Mouse (Mus musculus) left cerebral cortex, adult 8-10 months (tissue): ENCODE results near the gene Appl1. TPM values are rescaled to one million over a fixed set of nuclear protein-coding genes. Genes with fewer than 3 reads are reported as not detected.
A peak's percentile ranks its signal among the peaks of the same experiment; 100 is the strongest.
"Not testable (repeated sequence)": the region's sequence is repeated elsewhere in the genome, so short reads cannot be mapped to it uniquely, and the experiment has no call there.

Experiments used
- DNase-seq, 2 experiments: peaks; one replicate each; pipeline ENCODE4 v3.0.0; 2022; ENCODE audit warnings: low spot score in 2 of 2
- total RNA-seq, 4 experiments: library from RNA; stranded (reverse); gene quantifications; 2 replicates each; pipeline ENCODE4 v1.2.4; 2022

Gene Appl1
- total RNA-seq, 4 experiments from 2014 or later = 53.5 to 69.9 (median 65.8) TPM

DNA sequence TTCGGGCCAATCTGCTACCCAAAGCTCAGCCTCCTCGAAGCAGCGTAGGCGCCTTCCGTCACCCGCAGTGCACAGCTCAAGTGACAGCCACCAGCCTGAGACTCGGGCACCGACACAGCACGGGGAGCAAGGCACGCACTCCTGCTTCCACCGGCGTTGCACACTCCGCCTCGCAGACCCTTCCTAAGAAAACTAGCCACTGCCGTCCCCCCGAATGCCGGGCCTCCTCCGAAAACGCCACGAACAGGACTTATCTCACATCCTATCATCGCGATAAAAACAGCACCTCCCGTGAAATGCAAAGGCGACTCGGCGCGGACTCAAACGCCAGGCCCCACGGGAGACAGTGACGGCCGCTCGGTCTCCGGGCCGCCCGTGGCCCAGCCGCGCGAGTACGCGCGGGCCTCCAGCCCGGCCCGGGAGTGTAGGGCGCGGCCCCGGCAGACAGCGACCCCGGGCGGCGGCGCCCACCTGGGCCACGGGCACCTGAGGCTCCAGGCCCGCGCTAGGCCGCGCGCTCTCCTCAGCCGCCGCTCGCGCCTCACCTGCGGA is 1.1 kb downstream of the Appl1 start:
- peak; percentile 47 to 57 for DNase-seq

DNA sequence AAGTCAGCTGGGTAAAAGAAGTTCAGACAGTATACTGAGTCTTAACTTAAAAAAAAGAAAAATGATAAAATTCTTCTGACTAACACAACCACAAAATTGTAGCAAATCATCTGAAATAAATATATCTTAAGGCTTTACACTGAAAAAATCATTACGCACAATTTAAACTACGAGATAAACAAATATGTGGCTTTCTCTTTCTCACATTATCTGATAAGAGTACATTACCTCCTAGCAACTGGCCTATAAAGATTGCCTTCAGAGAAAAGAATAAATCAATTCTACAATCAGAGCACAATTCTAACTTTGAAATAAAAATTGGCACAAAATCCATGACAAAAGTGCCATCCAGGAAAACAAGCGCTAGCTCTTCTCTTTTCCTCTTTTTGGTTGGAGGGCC is 1.9 kb downstream of the Appl1 start:
- no peak for DNase-seq

DNA sequence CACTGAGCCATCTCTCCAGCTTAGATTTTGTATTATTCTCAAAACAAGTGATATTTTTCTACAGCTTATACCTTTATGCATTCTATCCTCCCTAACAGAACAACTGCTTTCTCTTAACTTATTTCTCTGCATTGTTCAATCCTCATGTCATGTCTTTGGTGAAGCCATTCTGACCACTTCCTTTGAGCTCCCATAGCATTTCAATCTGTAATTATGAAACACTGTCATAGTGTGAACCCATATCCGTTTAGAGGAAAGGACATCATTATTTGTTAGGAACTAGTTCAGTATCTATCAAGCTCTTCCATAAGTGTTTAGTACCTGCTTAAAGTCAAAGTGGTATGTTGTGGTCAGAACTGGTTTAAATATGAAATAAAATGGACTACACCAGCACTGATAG is 10.5 kb downstream of the Appl1 start:
- no peak for DNase-seq

DNA sequence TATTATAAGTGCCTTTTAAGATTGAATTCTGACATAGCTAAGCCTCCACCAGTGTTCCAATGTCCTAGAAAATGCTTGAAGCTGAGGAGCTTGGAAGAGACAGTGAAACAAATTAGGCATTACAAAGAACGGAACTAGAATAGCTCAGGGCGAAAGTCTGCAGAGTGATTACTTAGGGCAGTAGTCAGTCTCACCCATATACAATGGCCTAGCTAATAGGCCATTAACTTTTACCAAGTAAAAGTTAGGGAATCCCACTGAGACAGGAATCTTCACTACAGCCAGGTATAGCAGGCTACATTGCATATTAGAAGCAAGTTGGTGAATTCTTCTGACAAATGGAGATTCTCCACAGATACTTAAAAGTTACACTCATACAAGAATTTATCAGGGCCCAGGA is 14.9 kb downstream of the Appl1 start:
- DNase-seq = not testable (repeated sequence)

DNA sequence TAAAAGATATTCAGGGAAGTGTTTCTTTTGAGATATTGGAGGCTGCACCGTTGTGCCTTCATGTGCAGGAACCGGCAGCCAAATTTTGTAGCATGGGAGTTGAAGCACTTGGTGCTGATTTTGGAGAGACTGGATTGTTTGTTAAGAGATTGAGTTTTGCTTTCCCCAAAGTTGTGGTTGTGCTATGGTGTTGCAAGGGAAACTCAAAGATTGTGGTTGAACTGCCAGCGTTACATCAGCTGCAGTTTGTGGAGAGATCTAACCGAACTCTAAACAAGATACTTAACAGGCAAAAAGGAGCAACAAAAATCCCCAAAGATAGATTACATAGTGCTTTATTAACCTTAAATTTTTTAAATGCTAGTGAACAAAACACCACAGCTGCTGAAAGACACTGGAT is 35.5 kb downstream of the Appl1 start:
- DNase-seq = no peak

DNA sequence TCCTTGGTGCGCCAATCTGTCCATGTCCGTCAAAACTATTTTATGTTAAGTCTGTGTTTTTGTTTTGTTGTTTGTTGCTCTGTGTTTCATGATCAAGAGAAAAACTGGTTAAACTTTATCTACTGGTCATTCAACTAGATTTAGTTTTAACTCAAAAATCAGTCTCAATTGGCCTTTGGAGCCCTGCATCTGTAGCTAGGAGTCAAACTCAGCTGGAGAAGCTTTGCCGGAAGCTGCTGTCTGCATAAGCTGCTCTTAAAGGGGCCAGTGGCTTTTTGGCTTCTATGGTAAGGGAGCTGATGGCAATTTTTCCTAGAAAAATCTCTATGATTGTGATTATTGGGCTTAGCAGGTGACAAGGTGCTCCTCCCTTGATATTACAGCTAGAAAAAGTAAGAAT is 36.1 kb downstream of the Appl1 start:
- no peak for DNase-seq

DNA sequence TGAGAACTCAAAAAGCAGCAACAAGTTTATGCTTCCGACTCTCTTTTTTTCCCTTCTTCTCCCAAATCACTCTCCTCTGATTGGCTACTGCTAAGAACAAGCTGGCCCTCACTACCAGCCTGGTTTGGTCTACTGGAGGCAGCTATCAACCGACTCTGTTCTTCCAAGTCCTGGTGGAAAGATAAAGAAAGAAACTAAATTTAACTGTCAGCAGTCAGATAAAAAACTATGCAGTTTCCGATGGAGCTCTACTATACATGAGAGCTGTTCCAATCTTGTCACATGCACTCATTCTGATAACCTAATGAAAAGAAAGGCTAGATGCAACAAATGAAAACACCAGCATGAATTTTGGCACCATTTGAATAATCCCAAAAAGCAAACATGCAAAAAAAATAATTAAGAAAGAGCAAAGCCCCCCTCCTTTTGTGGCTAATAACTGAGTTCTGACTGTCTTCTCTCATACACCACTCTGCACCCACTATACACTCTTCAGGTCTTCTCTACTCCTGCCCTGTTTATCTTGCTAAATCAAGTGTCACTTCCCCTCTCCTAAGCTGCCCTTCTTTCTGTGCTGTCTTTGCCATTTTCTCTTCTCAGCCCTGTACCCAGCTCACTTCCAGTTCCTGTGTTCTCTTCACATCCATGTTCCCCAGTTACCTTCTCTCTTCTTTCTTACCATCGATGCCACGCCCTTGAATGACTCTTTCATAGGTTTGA is 47.2 kb downstream of the Appl1 start:
- no peak for DNase-seq

DNA sequence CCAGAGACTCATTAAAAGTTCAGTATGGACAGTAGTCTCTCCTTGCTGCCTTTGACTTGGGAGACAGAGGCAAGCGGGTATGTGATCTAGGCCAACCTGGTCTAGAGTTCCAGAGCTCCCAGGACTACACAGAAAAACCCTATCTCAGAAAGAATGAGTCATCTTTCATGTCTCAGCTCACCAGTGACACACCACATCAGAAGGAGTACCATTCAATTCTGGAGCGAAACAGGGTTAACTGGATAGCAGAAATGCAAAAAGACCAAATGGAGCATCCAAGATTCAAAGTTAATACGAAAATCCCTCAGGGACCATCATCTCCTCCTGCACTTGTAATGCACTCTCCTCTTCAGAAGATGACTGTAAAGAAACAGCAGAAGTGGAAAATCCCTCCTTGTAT is 51.7 kb downstream of the Appl1 start:
- no peak for DNase-seq

DNA sequence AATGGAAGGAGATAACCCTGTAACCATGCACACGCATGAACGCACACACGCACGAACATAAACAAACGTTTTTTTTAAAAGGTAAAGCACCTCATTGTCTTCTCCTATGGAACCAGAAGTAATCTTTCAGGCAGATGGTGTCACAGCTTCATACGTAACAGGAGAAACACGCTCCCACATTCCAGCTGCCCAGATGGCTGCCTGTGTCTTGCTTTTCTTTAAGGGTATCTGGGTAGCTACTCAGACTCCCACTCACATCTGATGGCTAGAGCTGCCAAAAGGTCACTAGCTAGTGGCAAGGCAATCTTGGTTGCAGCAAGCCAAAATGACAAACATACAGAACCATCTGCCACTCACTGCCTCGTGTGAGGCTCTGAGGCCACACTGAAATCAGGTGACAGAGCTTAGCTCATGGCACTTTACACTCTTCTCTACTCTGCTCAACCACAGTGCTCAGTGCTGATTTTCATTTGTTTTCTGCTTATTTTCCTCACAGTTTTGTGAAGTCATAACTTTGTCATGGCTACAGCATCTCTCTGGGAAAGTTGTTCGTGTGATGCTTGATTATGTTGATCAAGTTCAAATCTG is 57.3 kb downstream of the Appl1 start:
- peak in 1 of 2 experiments; percentile 65 for DNase-seq

DNA sequence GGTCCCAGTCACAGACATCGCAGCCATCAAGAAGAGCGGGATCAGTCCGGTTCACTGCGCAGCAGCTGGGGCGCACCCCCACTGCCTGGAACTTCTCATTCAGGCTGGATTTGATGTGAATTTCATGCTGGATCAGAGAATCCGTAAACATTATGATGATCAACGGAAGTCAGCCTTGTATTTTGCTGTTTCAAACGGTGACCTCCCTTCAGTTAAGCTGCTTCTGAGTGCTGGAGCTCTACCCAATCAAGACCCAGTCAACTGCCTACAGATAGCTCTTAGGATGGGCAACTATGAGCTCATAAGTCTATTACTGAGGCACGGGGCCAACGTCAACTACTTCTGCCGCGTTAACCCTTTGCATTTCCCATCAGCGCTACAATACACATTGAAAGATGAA is 59.2 kb downstream of the Appl1 start:
- DNase-seq = no peak

DNA sequence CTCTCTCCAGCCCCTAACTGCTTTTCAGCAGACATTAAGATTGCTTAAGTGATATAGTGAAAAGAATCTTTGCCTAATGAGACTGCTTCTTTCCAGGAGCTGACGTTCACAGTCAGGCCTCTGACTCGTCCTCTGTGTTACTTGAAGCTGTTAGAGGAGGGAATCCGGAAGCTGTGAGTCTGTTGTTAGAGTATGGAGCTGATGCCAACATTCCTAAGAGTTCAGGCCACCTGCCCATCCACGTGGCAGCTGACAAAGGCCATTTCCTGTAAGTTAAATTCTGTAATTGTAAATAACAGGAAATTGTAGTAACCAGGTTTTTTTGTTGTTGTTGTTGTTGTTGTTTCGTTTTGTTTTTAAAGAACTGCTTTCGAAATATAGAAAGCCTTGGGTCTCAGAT is 59.8 kb downstream of the Appl1 start:
- no peak for DNase-seq

DNA sequence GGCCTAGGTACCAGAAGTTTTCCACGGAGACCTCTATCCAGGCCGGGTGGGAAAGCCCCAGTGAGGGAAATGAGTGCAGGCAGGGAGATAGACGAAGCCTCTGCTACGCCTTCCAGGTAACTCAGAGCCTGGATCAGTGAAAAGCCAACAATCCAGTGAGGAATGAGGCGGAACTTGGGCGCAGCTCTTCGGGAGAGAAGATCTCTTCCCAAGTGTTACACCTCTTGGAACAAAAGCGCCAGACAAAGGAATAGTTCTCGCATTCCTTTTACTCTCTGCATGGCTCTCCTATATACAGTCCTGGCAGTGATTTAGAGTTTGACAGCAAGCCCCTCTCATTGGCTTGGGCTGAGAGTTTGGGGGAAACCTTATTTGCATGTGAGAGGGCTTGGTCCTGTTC is 60.6 kb downstream of the Appl1 start:
- DNase-seq = not testable (repeated sequence)

DNA sequence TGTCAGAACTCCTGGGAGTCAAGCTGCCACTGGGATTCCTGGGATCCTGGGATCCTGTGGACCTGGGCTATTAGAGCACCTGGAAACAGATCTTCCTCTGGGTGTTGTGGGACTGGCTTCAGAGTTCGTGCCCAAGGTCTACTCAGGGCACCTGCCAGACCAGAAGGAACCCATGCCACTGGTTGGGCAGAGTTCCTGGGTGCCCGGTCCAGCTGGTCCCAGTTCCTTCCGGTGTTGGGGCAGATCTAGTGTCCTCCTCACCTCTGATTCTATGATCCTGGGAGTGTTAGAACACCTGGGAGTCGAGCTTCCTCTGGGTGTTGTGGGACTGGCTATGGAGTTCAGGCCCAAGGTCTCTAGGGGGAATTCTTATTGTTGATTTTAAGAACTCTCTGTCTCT is 63.6 kb downstream of the Appl1 start:
- no peak for DNase-seq

DNA sequence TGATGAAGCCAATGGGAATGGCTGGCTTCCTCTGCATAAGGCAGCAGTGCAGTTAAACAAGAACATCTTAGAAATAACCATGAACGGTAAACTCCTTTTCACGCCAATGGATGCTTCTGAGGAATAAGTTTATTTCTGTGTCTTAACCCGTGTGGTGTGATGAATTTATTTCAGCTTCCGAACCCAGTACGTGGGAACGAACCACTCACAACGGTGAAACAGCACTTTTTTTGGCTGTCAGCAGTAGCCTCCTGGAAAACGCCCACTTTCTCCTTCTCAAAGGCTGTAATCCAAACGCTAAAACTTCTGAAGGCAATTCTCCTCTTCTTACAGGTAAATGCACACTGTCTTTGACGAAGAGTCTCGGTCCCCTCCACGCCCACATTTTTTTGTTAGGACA is 70.1 kb downstream of the Appl1 start:
- peak in 1 of 2 experiments; percentile 20 for DNase-seq

DNA sequence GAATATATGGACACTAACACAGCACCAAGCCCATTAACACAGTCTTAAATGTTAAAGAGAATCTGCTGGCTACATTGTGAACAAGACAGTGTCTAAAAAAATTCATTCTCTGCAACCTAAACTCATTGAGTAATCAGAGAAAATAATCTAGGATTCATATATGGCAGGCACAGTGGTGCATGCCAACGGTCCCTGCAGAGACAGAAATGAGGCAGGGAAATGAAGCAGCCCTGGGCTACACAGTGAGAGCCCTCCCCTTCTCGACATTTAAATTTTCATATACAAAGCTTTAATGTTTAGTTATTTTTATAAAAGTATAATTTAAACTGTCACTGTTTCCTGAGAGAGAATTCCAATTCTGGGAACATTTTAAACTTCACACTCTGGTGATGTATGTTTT is 71.5 kb downstream of the Appl1 start:
- DNase-seq = no peak

DNA sequence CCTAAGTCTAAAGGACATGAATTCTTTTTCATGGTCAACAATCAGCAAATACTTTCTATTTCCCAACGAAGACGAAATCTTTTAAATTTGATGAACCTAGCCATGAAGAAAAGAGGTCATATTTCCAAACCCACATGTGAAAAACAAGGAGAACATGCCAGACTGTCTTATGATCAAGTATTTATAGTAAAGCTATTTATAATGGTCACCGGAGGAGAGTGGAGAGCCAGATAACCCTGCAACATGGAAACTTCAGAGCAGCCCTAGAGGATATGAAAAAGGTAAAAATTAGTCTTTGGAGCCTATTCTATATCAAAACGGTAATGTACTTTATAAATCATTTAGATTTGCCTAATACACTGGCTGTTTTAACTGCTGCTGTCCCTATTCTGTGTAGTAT is 76.6 kb downstream of the Appl1 start, which contains the start of gene Asb14:
Gene Asb14, plus strand, starts transcription at position 166 of the 400 bp plus-strand sequence.
- no peak for DNase-seq

DNA sequence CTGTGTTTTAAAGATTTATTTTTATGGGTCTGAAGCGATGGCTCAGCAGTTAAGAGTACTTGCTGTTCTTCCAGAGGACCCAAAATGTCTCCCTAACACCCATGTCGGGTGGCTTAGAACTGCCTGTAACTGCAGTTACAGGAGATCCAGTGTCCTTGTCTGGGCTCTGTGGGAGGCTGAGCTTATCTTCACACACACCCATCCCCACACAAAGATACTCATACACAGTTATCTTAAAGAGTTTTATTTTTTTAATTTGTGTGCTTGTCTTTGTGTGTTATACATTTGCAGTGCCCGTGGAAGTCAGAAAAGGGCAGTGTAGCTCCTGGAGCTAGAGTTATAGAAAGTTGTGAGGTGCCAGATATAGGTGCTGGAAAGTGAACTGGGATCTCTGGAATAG is 80.3 kb downstream of the Appl1 start:
- DNase-seq = no peak

DNA sequence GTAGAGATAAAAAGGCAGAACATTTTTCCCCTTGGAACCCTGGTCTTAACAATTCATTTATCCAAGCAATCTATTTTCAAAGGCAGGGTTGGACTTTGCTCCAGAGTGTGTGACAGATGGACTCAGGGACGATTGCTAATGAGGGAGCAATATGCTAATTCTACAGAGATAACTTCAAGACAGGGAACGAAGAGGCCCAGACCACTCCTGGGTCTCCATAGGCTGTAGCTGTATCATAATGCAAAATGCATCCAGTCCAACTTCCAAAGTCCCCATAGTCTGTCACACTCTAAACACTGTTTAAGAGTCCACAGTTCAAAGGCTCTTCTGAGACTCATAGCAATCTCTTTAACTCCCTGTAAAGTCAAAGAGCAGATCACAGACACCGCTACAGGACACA is 83.8 kb downstream of the Appl1 start:
- no peak for DNase-seq

DNA sequence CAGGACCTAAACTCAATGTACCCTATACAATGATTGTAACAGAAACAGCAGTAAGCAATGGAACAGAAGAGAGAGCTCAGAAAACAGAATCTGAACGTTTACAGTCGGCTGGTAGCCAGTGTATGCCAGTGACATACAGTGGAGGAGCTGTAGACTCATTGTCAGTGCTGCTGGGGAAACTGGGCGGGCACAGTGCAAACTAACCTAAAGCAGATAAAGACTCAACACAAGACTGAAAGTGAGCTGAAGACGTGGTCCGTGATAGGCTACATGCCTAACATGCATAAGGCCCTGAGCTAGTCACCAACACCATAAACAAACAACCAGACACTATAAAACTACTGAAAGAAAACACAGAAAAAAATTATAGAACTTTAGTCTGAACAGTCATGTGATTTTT is 89.3 kb downstream of the Appl1 start:
- no peak for DNase-seq

DNA sequence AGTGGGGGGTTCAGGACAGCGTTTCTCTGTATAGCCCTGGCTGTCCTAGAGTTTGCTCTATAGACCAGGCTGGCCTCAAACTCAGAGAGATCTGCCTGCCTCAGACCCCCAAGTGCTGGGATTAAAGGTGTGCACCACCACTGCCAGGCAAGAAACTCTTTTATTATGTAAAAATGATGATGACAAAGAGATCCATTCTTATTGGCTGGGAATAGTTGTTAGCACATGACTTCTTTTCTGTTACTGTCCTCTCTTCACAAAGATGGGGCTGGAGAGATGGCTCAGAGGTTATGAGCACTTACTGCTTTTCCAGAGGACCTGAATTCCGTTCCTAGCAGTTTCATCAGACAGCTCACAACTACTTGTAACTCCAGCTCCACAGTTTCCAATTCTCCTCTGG is 91.1 kb downstream of the Appl1 start:
- DNase-seq = no peak

DNA sequence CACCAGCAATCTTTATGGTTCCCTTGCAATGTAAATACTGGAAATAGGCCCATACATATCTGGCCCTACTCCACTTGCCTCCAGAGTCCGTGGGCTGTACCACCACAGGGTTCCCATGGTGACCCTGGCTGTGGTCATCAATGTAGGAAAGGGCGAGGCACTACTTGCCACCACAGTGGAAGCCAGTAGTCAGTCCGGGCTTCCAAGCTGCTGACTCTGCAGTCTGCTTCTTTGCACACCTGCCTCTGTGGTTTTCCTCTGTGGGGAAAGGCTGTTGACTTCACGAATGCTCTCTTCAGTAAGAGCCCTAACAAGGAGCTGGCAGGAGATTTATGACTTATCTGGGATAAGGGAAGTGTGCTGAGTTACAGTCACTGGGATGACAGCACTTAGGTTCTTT is 92.3 kb downstream of the Appl1 start:
- DNase-seq = no peak
